Mouse (Mus musculus) heart, postnatal 14 days (tissue): Measurements from ENCODE around the gene Zbtb21. TPM values are rescaled to one million over a fixed set of nuclear protein-coding genes. Genes with fewer than 3 reads are reported as not detected.
A peak's percentile ranks its signal among the peaks of the same experiment; 100 is the strongest.

Experiments
- DNase-seq, 2 experiments: peaks; one replicate each; pipeline ENCODE4 v3.0.0; 2021 to 2022
- intact Hi-C: fragments of 180-260 bp; cut with DNase I; formaldehyde crosslinking; loops from one replicate; pipeline ENCODE4 v1.15.1; 2025
- total RNA-seq, 2 experiments: library from RNA; stranded (reverse); gene quantifications; 2 replicates each; pipeline ENCODE4 v1.2.3; 2021

Zbtb21 gene
- total RNA-seq, 2 experiments from 2014 or later = 10.1 to 13.5 TPM

- intact Hi-C loops = no loop called here
- no peak for DNase-seq
Measured at GRCm38 (mm10) chr16:97905449-97905991, 56.9 kb downstream of the Zbtb21 start.

- no peak for DNase-seq
- intact Hi-C loops = no loop called here
Measured at GRCm38 (mm10) chr16:97904035-97904434, 58.4 kb downstream of the Zbtb21 start.

- intact Hi-C loops = loop anchor here (5.0 kb wide), 1 partner anchor 45 kb away; the partner anchor contains the start of gene Prdm15
- DNase-seq = peak; percentile 63 to 71
Measured at GRCm38 (mm10) chr16:97897346-97898024, 64.9 kb downstream of the Zbtb21 start.

Other genes starting within 250 kb of the Zbtb21 start
- under 1 TPM; 0.19 to 0.22 TPM for gene Ripk4, start 198.8 kb downstream of the Zbtb21 start, total RNA-seq
- gene Prdm15, start 110.8 kb downstream of the Zbtb21 start, total RNA-seq = 1 to 10 TPM; 5.7 to 7.6 TPM
- 10 to 100 TPM; 25.1 to 27.3 TPM for gene C2cd2, start within 50 bp of the Zbtb21 start, total RNA-seq
- 1 to 10 TPM; 4.3 to 5.2 TPM for gene B230307C23Rik, start 34.7 kb upstream of the Zbtb21 start, total RNA-seq
- gene A630089N07Rik, start 119.8 kb upstream of the Zbtb21 start, total RNA-seq = 1 to 10 TPM; 3.3 to 3.7 TPM